Mouse (Mus musculus): ENCODE data around the gene Egfl7.

The Egfl7 gene

GRCm38 (mm10) chr2:26638572-26638971 is 58.8 kb downstream of the Egfl7 start:
- DNase-seq (ENCODE audit: low read depth, low spot score), result peak; percentile 44

- DNase-seq (ENCODE audit: low read depth, low spot score), result peak; percentile 78
Measured at GRCm38 (mm10) chr2:26639083-26639482, 59.3 kb downstream of the Egfl7 start.

GRCm38 (mm10) chr2:26639838-26640830 is 60.3 kb downstream of the Egfl7 start:
- DNase-seq (ENCODE audit: low read depth, low spot score), result peak; percentile 98

DNA sequence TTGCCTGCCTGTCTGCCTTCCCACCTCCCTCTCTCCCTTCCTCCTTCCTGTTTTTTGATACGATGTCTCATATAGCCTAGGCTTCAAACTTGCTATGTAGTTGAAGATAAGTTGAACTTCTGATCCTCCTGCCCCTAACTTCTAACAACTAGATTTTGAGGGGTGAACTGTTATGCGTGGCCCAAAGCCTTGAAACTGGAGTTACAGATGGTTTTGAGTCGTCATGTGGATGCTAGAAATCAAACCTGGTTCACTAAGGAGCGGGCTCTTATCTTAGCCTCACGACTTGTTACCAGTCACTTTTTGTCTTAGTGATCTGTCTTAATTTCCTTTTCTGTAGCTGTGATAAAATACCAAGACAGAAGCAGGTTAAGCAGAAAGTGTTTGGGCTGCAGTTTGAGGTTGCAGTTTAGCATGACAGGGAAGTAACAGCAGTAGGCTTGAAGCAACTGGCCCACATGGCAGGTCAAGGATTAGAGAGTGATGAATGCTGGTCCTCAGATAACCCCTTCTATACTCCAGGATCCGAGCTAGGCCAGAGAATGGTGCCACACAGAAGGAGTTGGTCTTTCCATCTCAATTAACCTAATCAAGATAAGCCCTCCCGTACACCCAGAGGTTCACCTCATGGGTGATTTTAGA is 61.3 kb downstream of the Egfl7 start:
- DNase-seq (ENCODE audit: low read depth, low spot score), result peak; percentile 14
